Mouse (Mus musculus): ENCODE measurements around the gene Acads. TPM values are rescaled to one million over a fixed set of nuclear protein-coding genes. Genes with fewer than 3 reads are reported as not detected.
"Not testable (repeated sequence)": the region's sequence is repeated elsewhere in the genome, so short reads cannot be mapped to it uniquely, and the experiment has no call there.

Gene Acads
- polyA plus RNA-seq, 1 experiment from 2014 or later: 27.7 TPM

DNA sequence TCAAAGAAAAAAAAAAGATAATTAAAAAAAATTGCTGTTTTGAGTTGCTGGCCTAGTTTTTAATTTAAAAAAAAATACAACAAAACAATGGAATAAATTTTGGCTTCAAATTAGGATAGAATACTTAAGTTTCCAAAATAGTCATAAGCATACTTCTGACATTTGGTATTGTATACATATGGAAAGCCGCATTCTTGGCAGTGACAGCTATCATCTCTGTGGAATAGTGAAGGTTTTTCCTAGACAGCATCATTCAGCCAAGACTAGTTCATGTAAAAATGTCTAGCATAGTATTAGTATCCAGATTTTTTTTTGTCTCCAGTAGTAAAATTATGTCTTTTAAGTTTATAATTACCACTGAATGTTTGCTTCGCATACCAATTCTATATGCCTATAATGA lies 33.5 kb downstream of the Acads start:
- H3K4me1 ChIP-seq (ENCODE audit: control insufficient read depth, insufficient read depth, low read length): no peaks in the 10 kb centered on the region
- DNase-seq (ENCODE audit: low spot score): no peak
- no peak overlapping the region for H3K9ac ChIP-seq (replicated peaks; ENCODE audit: low read length)
- H3K4me2 ChIP-seq (ENCODE audit: low read depth, low read length): no peak overlapping the region
- H3K4me3 ChIP-seq (ENCODE audit: low read depth, low read length): no peak overlapping the region
- H3K27me3 ChIP-seq (ENCODE audit: control insufficient read depth, insufficient read depth, low read length): no peaks in the 10 kb centered on the region
- WGBS: 98% methylated on average over 2 of the region's 2 CpGs
- ATAC-seq (replicated peaks; ENCODE audit: insufficient number of reproducible peaks, low FRiP score, low TSS enrichment, low read depth): no peak
- peaks cover 11% of the 10 kb centered on the region for H3K36me3 ChIP-seq (replicated peaks; ENCODE audit: control insufficient read depth, insufficient read depth, low read depth, low read length)
- no peaks in the 10 kb centered on the region for H3K9me3 ChIP-seq (replicated peaks; ENCODE audit: control insufficient read depth, low read length)
- H3K27ac ChIP-seq (replicated peaks; ENCODE audit: low read depth, low read length): no peak overlapping the region

DNA sequence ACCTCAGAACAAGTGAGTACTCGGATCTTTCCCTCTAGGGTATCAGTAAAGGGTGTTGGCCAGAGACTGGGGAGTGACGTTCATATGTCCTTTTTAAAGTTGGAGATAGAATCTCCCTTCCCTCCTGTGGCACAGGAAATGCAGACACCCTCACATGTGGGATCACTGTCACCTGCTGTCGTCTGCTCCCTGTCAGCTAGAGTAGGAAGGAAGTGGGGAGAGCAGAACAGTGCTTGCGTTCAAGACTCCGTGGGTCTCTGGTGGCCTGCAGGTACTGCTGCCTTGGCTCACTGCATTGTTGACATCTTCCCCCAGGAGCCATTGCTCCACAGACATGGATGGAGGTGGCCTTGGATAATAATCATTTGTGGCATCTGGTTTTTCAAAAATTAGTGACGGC lies 35.7 kb downstream of the Acads start:
- Histone ChIP-seq H3K36me3 (replicated peaks; ENCODE audit: control insufficient read depth, insufficient read depth, low read depth, low read length) (peaks cover 2% of the 10 kb centered on the region), H3K4me3 (ENCODE audit: low read depth, low read length) (no peak overlapping the region), H3K4me2 (ENCODE audit: low read depth, low read length) (no peak overlapping the region), H3K4me1 (ENCODE audit: control insufficient read depth, insufficient read depth, low read length) (no peaks in the 10 kb centered on the region), H3K27ac (replicated peaks; ENCODE audit: low read depth, low read length) (no peak overlapping the region), H3K9ac (replicated peaks; ENCODE audit: low read length) (no peak overlapping the region), H3K27me3 (ENCODE audit: control insufficient read depth, insufficient read depth, low read length) (no peaks in the 10 kb centered on the region), H3K9me3 (replicated peaks; ENCODE audit: control insufficient read depth, low read length) (no peaks in the 10 kb centered on the region)
- 87% methylated on average over 6 of the region's 6 CpGs for WGBS
- ATAC-seq (replicated peaks; ENCODE audit: insufficient number of reproducible peaks, low FRiP score, low TSS enrichment, low read depth) (no peak), DNase-seq (ENCODE audit: low spot score) (no peak)

DNA sequence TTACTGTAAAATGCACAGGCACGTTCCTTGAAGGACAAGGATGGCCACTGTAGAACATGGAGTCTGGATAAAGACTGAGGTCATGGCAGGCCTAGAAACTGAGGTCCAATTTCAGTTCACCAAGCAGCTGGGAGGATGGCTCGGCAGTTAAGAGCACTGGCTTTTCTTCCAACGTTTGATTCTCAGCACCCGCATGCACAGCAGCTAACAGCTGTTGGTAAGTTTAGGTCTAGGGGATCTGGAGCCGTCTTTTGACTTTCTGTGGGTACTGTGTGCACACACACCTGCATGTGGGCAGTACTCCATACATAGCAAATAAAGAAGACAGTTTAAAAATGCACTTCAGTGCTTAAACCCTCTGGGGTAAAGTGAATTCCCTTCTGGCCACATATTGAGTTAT lies 37.5 kb downstream of the Acads start:
- ATAC-seq (replicated peaks; ENCODE audit: insufficient number of reproducible peaks, low FRiP score, low TSS enrichment, low read depth): no peak
- Histone ChIP-seq H3K27ac (replicated peaks; ENCODE audit: low read depth, low read length) (no peak overlapping the region), H3K27me3 (ENCODE audit: control insufficient read depth, insufficient read depth, low read length) (no peaks in the 10 kb centered on the region), H3K4me3 (ENCODE audit: low read depth, low read length) (no peak overlapping the region), H3K4me2 (ENCODE audit: low read depth, low read length) (no peak overlapping the region; the same call in 1 of the 2 replicates), H3K9me3 (replicated peaks; ENCODE audit: control insufficient read depth, low read length) (no peaks in the 10 kb centered on the region), H3K36me3 (replicated peaks; ENCODE audit: control insufficient read depth, insufficient read depth, low read depth, low read length) (peaks cover 2% of the 10 kb centered on the region), H3K4me1 (ENCODE audit: control insufficient read depth, insufficient read depth, low read length) (no peaks in the 10 kb centered on the region), H3K9ac (replicated peaks; ENCODE audit: low read length) (no peak overlapping the region)
- no peak for DNase-seq (ENCODE audit: low spot score)
- WGBS: 81% methylated on average over 5 of the region's 5 CpGs

DNA sequence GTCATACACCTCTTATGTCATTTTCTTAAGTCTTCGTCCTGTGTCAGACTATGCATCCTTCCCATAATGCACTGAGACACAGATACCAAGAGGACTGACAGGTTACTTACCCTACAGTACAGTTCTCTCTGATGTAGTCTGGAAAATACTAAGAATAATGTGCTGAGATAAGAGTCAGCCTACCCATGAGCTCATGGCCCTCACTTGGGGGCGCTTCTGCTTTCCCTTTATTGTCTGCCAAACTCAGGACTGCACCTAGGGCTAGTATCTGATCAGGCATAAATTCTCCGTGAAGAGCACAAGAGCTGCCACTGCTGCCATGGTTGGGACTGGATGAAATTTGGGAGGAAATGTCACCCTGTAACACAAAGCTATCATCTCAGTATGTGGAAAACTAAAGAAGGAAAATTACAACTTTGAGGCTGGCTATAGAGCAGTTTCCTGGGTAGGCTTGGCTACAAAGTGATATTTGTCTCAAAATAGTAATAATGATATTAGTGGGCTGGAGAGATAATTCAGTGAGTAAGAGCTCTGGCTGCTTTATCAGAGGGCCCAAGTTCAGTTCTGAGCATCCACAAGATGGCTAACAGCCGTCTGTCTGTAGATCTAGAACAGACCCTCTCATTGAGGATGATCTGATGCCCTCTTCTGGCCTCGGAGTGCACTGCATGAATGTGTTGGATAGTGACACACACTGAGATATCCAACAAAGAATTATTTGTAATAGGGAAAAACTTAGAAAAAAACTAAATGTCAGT lies 42.8 kb downstream of the Acads start:
- H3K27me3 ChIP-seq (ENCODE audit: control insufficient read depth, insufficient read depth, low read length): no peaks in the 10 kb centered on the region
- no peak overlapping the region for H3K4me3 ChIP-seq (ENCODE audit: low read depth, low read length)
- no peak overlapping the region for H3K4me2 ChIP-seq (ENCODE audit: low read depth, low read length)
- no peak overlapping the region for H3K27ac ChIP-seq (replicated peaks; ENCODE audit: low read depth, low read length)
- no peaks in the 10 kb centered on the region for H3K9me3 ChIP-seq (replicated peaks; ENCODE audit: control insufficient read depth, low read length)
- H3K4me1 ChIP-seq (ENCODE audit: control insufficient read depth, insufficient read depth, low read length): no peaks in the 10 kb centered on the region
- WGBS: 58% methylated on average over 5 of the region's 5 CpGs
- DNase-seq (ENCODE audit: low spot score): peak; percentile 74
- ATAC-seq (replicated peaks; ENCODE audit: insufficient number of reproducible peaks, low FRiP score, low TSS enrichment, low read depth): no peak
- no peak overlapping the region for H3K9ac ChIP-seq (replicated peaks; ENCODE audit: low read length)
- no peaks in the 10 kb centered on the region for H3K36me3 ChIP-seq (replicated peaks; ENCODE audit: control insufficient read depth, insufficient read depth, low read depth, low read length)

DNA sequence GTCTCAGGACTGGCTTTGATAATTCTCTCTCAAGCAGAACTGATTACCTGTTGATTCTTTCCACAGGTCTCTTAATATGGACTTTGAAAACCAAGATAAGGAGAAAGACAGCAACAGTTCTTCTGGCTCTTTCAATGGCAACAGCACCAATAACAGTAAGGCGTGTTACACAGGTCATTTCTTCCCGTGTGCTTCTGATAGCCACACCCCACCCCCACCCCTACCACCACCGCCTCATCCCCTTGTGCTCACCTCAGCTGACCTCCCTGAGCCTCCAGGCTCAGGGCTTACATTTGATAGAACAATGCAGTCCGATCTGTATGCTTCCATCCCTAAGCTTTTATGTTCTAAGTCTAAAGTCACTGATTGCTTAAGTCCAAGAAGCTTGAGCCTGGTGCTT lies 44.4 kb downstream of the Acads start:
- H3K27ac ChIP-seq (replicated peaks; ENCODE audit: low read depth, low read length): no peak overlapping the region
- no peak overlapping the region for H3K9ac ChIP-seq (replicated peaks; ENCODE audit: low read length)
- H3K36me3 ChIP-seq (replicated peaks; ENCODE audit: control insufficient read depth, insufficient read depth, low read depth, low read length): no peaks in the 10 kb centered on the region
- H3K4me3 ChIP-seq (ENCODE audit: low read depth, low read length): no peak overlapping the region
- ATAC-seq (replicated peaks; ENCODE audit: insufficient number of reproducible peaks, low FRiP score, low TSS enrichment, low read depth) (no peak), DNase-seq (ENCODE audit: low spot score) (no peak)
- no peaks in the 10 kb centered on the region for H3K9me3 ChIP-seq (replicated peaks; ENCODE audit: control insufficient read depth, low read length)
- no peak overlapping the region for H3K4me2 ChIP-seq (ENCODE audit: low read depth, low read length)
- WGBS: 85% methylated on average over 4 of the region's 4 CpGs
- H3K27me3 ChIP-seq (ENCODE audit: control insufficient read depth, insufficient read depth, low read length): no peaks in the 10 kb centered on the region
- H3K4me1 ChIP-seq (ENCODE audit: control insufficient read depth, insufficient read depth, low read length): no peaks in the 10 kb centered on the region

DNA sequence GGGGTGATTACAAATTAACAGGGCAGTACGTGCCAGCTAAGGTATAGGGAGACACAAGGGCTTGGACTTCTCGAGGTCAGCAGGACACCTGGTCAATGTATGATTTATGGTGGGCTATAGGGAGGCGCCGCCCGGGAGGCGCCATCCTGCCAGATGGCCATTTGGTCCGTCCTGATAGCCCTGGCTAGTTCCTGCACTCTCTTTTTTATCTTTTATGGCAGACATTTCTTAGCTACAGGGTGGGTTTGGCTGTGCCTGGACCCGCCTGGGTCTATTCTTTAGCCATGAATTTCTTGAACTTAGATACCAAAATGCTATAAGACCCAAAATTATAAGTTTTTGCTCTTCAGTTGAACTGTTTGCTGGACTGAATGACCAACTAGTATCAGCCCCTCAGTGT lies 45.8 kb downstream of the Acads start:
- 85% methylated on average over 8 of the region's 8 CpGs for WGBS
- not testable (repeated sequence) for H3K9me3 ChIP-seq (replicated peaks; ENCODE audit: control insufficient read depth, low read length); H3K4me2 ChIP-seq (ENCODE audit: low read depth, low read length); H3K36me3 ChIP-seq (replicated peaks; ENCODE audit: control insufficient read depth, insufficient read depth, low read depth, low read length); ATAC-seq (replicated peaks; ENCODE audit: insufficient number of reproducible peaks, low FRiP score, low TSS enrichment, low read depth); H3K9ac ChIP-seq (replicated peaks; ENCODE audit: low read length); H3K27ac ChIP-seq (replicated peaks; ENCODE audit: low read depth, low read length); H3K4me1 ChIP-seq (ENCODE audit: control insufficient read depth, insufficient read depth, low read length); DNase-seq (ENCODE audit: low spot score); H3K27me3 ChIP-seq (ENCODE audit: control insufficient read depth, insufficient read depth, low read length); H3K4me3 ChIP-seq (ENCODE audit: low read depth, low read length)

DNA sequence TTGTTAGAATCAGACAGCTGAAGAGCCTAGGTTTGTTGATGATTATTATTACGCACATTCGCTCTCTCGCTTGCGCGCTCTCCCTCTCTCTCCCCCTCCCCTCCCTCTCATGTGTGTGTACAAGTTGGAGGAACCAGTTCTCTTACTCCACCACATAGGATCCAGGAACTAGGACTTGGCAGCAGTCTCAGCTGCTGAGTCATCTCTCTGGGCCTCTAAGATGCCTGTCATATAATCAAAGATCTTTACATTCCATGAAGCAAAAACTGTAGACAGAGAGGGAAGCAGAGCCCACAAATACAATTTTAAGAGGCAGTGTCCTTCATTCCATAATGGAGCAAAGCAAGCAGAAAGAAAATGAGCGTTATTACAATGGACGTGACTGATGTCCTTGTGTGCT lies 47.0 kb downstream of the Acads start:
- Histone ChIP-seq H3K27ac (replicated peaks; ENCODE audit: low read depth, low read length) (no peak overlapping the region), H3K4me2 (ENCODE audit: low read depth, low read length) (no peak overlapping the region), H3K4me1 (ENCODE audit: control insufficient read depth, insufficient read depth, low read length) (no peaks in the 10 kb centered on the region), H3K27me3 (ENCODE audit: control insufficient read depth, insufficient read depth, low read length) (no peaks in the 10 kb centered on the region), H3K4me3 (ENCODE audit: low read depth, low read length) (no peak overlapping the region), H3K36me3 (replicated peaks; ENCODE audit: control insufficient read depth, insufficient read depth, low read depth, low read length) (no peaks in the 10 kb centered on the region), H3K9me3 (replicated peaks; ENCODE audit: control insufficient read depth, low read length) (no peaks in the 10 kb centered on the region), H3K9ac (replicated peaks; ENCODE audit: low read length) (no peak overlapping the region)
- WGBS: 93% methylated on average over 7 of the region's 7 CpGs
- no peak for DNase-seq (ENCODE audit: low spot score)
- no peak for ATAC-seq (replicated peaks; ENCODE audit: insufficient number of reproducible peaks, low FRiP score, low TSS enrichment, low read depth)

DNA sequence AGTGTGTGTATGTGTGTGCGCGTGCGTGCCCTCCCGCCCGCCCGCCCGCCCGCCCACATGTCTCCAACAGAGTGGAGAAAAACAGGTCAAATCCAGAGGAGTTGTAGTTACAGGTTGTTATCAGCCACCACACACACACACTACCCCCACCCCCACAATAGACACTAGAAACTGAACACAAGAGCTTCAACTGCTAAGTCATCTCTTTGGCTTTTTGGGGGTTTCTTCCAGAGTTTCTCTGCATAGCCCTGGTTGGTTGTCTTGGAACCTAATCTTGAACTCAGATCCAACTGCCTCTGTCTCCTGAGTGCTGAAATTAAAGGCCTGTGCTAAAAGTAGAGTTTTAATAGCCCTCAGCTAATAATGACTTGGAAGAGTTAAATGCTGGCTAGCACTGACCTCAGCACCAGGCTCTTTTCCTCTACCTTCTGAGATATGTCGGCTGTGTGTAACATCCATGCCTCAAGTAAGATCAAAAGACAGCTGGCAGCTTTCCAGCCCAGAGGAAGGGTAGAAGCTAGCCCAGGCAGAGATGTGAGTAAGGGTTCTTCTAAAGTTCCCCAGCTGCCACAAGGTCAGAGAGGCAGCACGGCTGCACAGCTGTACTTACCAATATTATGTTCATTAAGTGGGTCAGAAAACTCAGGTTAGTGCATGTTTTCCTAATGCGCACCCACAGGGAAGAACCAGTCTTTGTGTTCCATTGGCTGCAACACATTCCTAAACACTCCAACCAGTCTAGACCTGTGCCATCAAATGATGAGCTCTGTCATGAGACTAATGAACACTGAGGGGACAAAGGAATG lies 47.8 kb downstream of the Acads start:
- Histone ChIP-seq H3K27ac (replicated peaks; ENCODE audit: low read depth, low read length) (no peak overlapping the region), H3K9me3 (replicated peaks; ENCODE audit: control insufficient read depth, low read length) (no peaks in the 10 kb centered on the region), H3K4me1 (ENCODE audit: control insufficient read depth, insufficient read depth, low read length) (no peaks in the 10 kb centered on the region), H3K4me3 (ENCODE audit: low read depth, low read length) (no peak overlapping the region), H3K36me3 (replicated peaks; ENCODE audit: control insufficient read depth, insufficient read depth, low read depth, low read length) (no peaks in the 10 kb centered on the region), H3K9ac (replicated peaks; ENCODE audit: low read length) (no peak overlapping the region), H3K4me2 (ENCODE audit: low read depth, low read length) (no peak overlapping the region), H3K27me3 (ENCODE audit: control insufficient read depth, insufficient read depth, low read length) (no peaks in the 10 kb centered on the region)
- no peak for ATAC-seq (replicated peaks; ENCODE audit: insufficient number of reproducible peaks, low FRiP score, low TSS enrichment, low read depth)
- DNase-seq (ENCODE audit: low spot score): peak; percentile 24
- 91% methylated on average over 11 of the region's 11 CpGs for WGBS
